ENCODE assay signal across 8 mouse cellular contexts in genomic region chr3:37640810-37641209, GRCm38 (mm10). TPM values are rescaled to one million over a fixed set of nuclear protein-coding genes. Genes with fewer than 3 reads are reported as not detected.
DNase-seq lines count a peak whose midpoint lies in the region; ATAC-seq and TF ChIP-seq lines count a peak whose summit lies in the region.

No protein-coding gene starts in this region.

- H3K9ac ChIP-seq in intestine, embryonic 15.5 days, result peak overlapping the region; percentile 94

- WGBS in intestine, embryonic 15.5 days, result under 1% methylated on average over 33 of the region's 47 CpGs
- under 1% methylated on average over 46 of the region's 47 CpGs for WGBS in midbrain, embryonic 10.5 days
- under 1% methylated on average over 47 of the region's 47 CpGs for WGBS in small intestine, adult 2 months

- peak; percentile 81 to 93 for DNase-seq in adrenal gland, adult (ENCODE audit: inconsistent age in 2 of 2, low spot score in 1 of 2)
- peak; percentile 73 to 84 for DNase-seq in gastrocnemius, postnatal 4 days (ENCODE audit: low spot score in 2 of 2)
- DNase-seq in left cerebral cortex, postnatal 4 days, result peak; percentile 67
- DNase-seq in midbrain, embryonic 10.5 days (ENCODE audit: low spot score), result peak; percentile 76

- no peaks in the 10 kb centered on the region for H3K4me1 ChIP-seq in cortical plate, adult 2 months (ENCODE audit: control insufficient read depth, insufficient read depth, low read length)
- peaks cover 19% of the 10 kb centered on the region for H3K4me1 ChIP-seq in intestine, embryonic 15.5 days (replicated peaks)
- peaks cover 35% of the 10 kb centered on the region for H3K4me1 ChIP-seq in midbrain, embryonic 10.5 days
- peaks cover 9% of the 10 kb centered on the region for H3K4me1 ChIP-seq in small intestine, adult 2 months (ENCODE audit: control insufficient read depth, insufficient read depth, insufficient read length, low read length)

- H3K9me3 ChIP-seq in intestine, embryonic 15.5 days, result no peaks in the 10 kb centered on the region
- no peaks in the 10 kb centered on the region for H3K9me3 ChIP-seq in midbrain, embryonic 10.5 days (replicated peaks)

- H3K27ac ChIP-seq in cortical plate, adult 2 months (ENCODE audit: insufficient read depth, low read length), result no peak overlapping the region
- H3K27ac ChIP-seq in intestine, embryonic 15.5 days, result peak overlapping the region; percentile 90
- H3K27ac ChIP-seq in midbrain, embryonic 10.5 days (replicated peaks), result peak overlapping the region; percentile 92
- H3K27ac ChIP-seq in small intestine, adult 2 months (ENCODE audit: insufficient read depth, low read depth, low read length), result peak overlapping the region; percentile 11; the same call in 1 of the 2 replicates

- intact Hi-C loops in left cerebral cortex, postnatal 4 days (cut with DNase I), result loop anchor here (10.0 kb wide), 4 partner anchors 84 to 584 kb away; partner anchors contain the start of gene Gm5148

- H3K27me3 ChIP-seq in intestine, embryonic 15.5 days (replicated peaks), result no peaks in the 10 kb centered on the region
- peaks cover 44% of the 10 kb centered on the region for H3K27me3 ChIP-seq in midbrain, embryonic 10.5 days (ENCODE audit: low read depth, poor library complexity, severe bottlenecking)
- H3K27me3 ChIP-seq in small intestine, adult 2 months (ENCODE audit: control insufficient read depth, insufficient read depth, low read length), result no peaks in the 10 kb centered on the region

- peak; percentile 81 for ATAC-seq in intestine, embryonic 15.5 days
- ATAC-seq in erythroid progenitor cell, adult 5-6 weeks (replicated peaks; ENCODE audit: low FRiP score, poor library complexity, severe bottlenecking), result no peak

- H3K4me2 ChIP-seq in intestine, embryonic 15.5 days (replicated peaks), result peak overlapping the region; percentile 66

- peaks cover 9% of the 10 kb centered on the region; the same call in 1 of the 2 replicates for H3K36me3 ChIP-seq in intestine, embryonic 15.5 days
- peaks cover 34% of the 10 kb centered on the region for H3K36me3 ChIP-seq in midbrain, embryonic 10.5 days
- peaks cover 12% of the 10 kb centered on the region for H3K36me3 ChIP-seq in small intestine, adult 2 months (ENCODE audit: control insufficient read depth, insufficient read depth, low read length)

- TF ChIP-seq POLR2A in cortical plate, adult 2 months (IDR thresholded peaks at IDR 0.05; ENCODE audit: extremely low read depth, insufficient read depth, low read length), result no peak
- TF ChIP-seq POLR2A in small intestine, adult 2 months (IDR thresholded peaks at IDR 0.05; ENCODE audit: low read depth, low read length), result no peak

- TF ChIP-seq CTCF in cortical plate, adult 2 months (IDR thresholded peaks at IDR 0.05; ENCODE audit: extremely low read depth, insufficient read depth, low read length), result peak; percentile 28; the same call in 1 of the 2 replicates
- peak; percentile 63 for TF ChIP-seq CTCF in small intestine, adult 2 months (IDR thresholded peaks at IDR 0.05; ENCODE audit: extremely low read depth, insufficient read length, insufficient replicate concordance, low read depth, low read length)

- H3K4me3 ChIP-seq in cortical plate, adult 2 months (ENCODE audit: insufficient read depth, low read length), result peak overlapping the region; percentile 88
- peak overlapping the region; percentile 80 for H3K4me3 ChIP-seq in intestine, embryonic 15.5 days (replicated peaks)
- H3K4me3 ChIP-seq in midbrain, embryonic 10.5 days, result peak overlapping the region; percentile 80
- H3K4me3 ChIP-seq in small intestine, adult 2 months (ENCODE audit: low read depth, low read length), result peak overlapping the region; percentile 87

RNA-seq across cellular contexts. Expression of gene Spry1, which starts 1.1 kb away (rescaled TPM):
- 9.9 and 10.8 TPM in 2 replicates for polyA plus RNA-seq in cortical plate, adult 2 months (2012; rRNA removed)
- total RNA-seq in gastrocnemius, postnatal 4 days (2021), result 10 to 100 TPM; 67.4 to 74.2 TPM
- 13.4 and 14.2 TPM in 2 replicates for polyA plus RNA-seq in intestine, embryonic 15.5 days (2015; fragmentation: Nextera tagmentation; extraction: Ambion mirVana)
- 10 to 100 TPM; 15.2 to 15.6 TPM for total RNA-seq in left cerebral cortex, postnatal 4 days (2021)
- 18.2 and 19.6 TPM in 2 replicates for polyA plus RNA-seq in midbrain, embryonic 10.5 days (2016; fragmentation: Nextera tagmentation; extraction: Ambion mirVana)
- polyA plus RNA-seq in small intestine, adult 2 months (2012; rRNA removed), result 7.1 and 17.5 TPM in 2 replicates
- total RNA-seq in erythroid progenitor cell, adult 5-6 weeks (2015; ENCODE audit: low replicate concordance), result 1.1 and 2.1 TPM in 2 replicates
- not detected in 2 replicates for total RNA-seq in erythroid progenitor cell, adult 5-6 weeks (2017; ENCODE audit: low replicate concordance)
